In genomic region chr9:65569491-65569971, GRCm38 (mm10) we compare ENCODE assay signal across 8 mouse cellular contexts. TPM values are rescaled to one million over a fixed set of nuclear protein-coding genes. Genes with fewer than 3 reads are reported as not detected.
DNase-seq lines count a peak whose midpoint lies in the region; ATAC-seq and TF ChIP-seq lines count a peak whose summit lies in the region.

No protein-coding gene starts in this region.

- H3K4me3 ChIP-seq in lung, postnatal 0 days (ENCODE audit: low read depth, low read length), result no peak overlapping the region

- no peak for TF ChIP-seq CTCF in lung, postnatal 0 days (IDR thresholded peaks at IDR 0.05)

- H3K9ac ChIP-seq in lung, postnatal 0 days (replicated peaks; ENCODE audit: low read depth), result no peak overlapping the region

- H3K36me3 ChIP-seq in lung, postnatal 0 days (ENCODE audit: insufficient read depth, low read length), result peaks cover 9% of the 10 kb centered on the region; the same call in 1 of the 2 replicates

- H3K9me3 ChIP-seq in lung, postnatal 0 days (ENCODE audit: low read length), result no peaks in the 10 kb centered on the region

- ATAC-seq in lung, postnatal 0 days, result peak; percentile 90

- no peak overlapping the region for H3K4me2 ChIP-seq in lung, postnatal 0 days (replicated peaks; ENCODE audit: low read depth, low read length)

- TF ChIP-seq EP300 in lung, postnatal 0 days (IDR thresholded peaks at IDR 0.05), result peak; percentile 51

- peak overlapping the region; percentile 73 for H3K27ac ChIP-seq in lung, postnatal 0 days (ENCODE audit: low read length)

- H3K4me1 ChIP-seq in lung, postnatal 0 days (ENCODE audit: insufficient read depth, low read depth, low read length), result no peaks in the 10 kb centered on the region

- 47% methylated on average over 6 of the region's 6 CpGs for WGBS in lung, postnatal 0 days

- H3K27me3 ChIP-seq in lung, postnatal 0 days (replicated peaks; ENCODE audit: insufficient read depth, low read length), result no peaks in the 10 kb centered on the region

- peak; percentile 34 to 42 for DNase-seq in B cell, adult 2 months
- peak; percentile 90 for DNase-seq in NIH3T3 (ENCODE audit: low read depth)
- DNase-seq in heart, adult 9 months (ENCODE audit: low spot score in 2 of 2), result peak; percentile 82 to 84
- DNase-seq in lung, postnatal 0 days (ENCODE audit: low spot score), result peak; percentile 89
- no peak for DNase-seq in left cerebral cortex, adult 11 months (ENCODE audit: low spot score)
- no peak for DNase-seq in cerebellum, postnatal 25 days
- DNase-seq in T-cell, adult 2 months (ENCODE audit: low spot score), result no peak
- DNase-seq in embryo, embryonic 10 days (ENCODE audit: low spot score), result no peak

RNA-seq across cellular contexts. Expression of gene Plekho2, which starts 10.3 kb away (rescaled TPM):
- polyA plus RNA-seq in lung, postnatal 0 days (2015; fragmentation: Nextera tagmentation; extraction: Ambion mirVana), result 20.3 and 21.1 TPM in 2 replicates

RNA-seq across cellular contexts. Expression of gene Pif1, which starts 17.4 kb away (rescaled TPM):
- polyA plus RNA-seq in lung, postnatal 0 days (2015; fragmentation: Nextera tagmentation; extraction: Ambion mirVana), result 0.56 and 0.87 TPM in 2 replicates

RNA-seq across cellular contexts. Expression of gene Ankdd1a, which starts 49.5 kb away (rescaled TPM):
- polyA plus RNA-seq in lung, postnatal 0 days (2015; fragmentation: Nextera tagmentation; extraction: Ambion mirVana), result not detected in 2 replicates

RNA-seq across cellular contexts. Expression of gene Rbpms2, which starts 59.9 kb away (rescaled TPM):
- polyA plus RNA-seq in lung, postnatal 0 days (2015; fragmentation: Nextera tagmentation; extraction: Ambion mirVana), result 6.1 and 6.5 TPM in 2 replicates

Comparison
In these comparisons a context has a peak if more than half of its experiments do, and no peak if none do; other contexts are left out.
1. DNase-seq: peak in B cell, adult 2 months (2 of 2), NIH3T3 (single experiment), heart, adult 9 months (2 of 2) and lung, postnatal 0 days (single experiment); none in left cerebral cortex, adult 11 months (single experiment), cerebellum, postnatal 25 days (0 of 2), T-cell, adult 2 months (single experiment) and embryo, embryonic 10 days (single experiment).